Mouse (Mus musculus) ES-Bruce4 (cell line): ENCODE data around the gene Zfp819. TPM values are rescaled to one million over a fixed set of nuclear protein-coding genes. Genes with fewer than 3 reads are reported as not detected.

Source experiments
- H3K27ac ChIP-seq: 2 replicates; pipeline ENCODE4 v1.5.1; 2012; ENCODE audit warnings: low read length, inconsistent platforms; ENCODE audit not compliant: insufficient read depth
- H3K27me3 ChIP-seq: 2 replicates; pipeline ENCODE4 v1.6.1; 2012; ENCODE audit warnings: mild to moderate bottlenecking, low read length, inconsistent platforms; ENCODE audit not compliant: control insufficient read depth, poor library complexity, insufficient read depth, severe bottlenecking
- H3K36me3 ChIP-seq: 2 replicates; pipeline ENCODE4 v1.6.1; 2012; ENCODE audit warnings: inconsistent platforms, mild to moderate bottlenecking, low read length, moderate library complexity; ENCODE audit not compliant: control insufficient read depth, poor library complexity, insufficient read depth, severe bottlenecking
- H3K4me1 ChIP-seq: one replicate; pipeline ENCODE4 v1.8.1; 2011; ENCODE audit warnings: low read length; ENCODE audit not compliant: control insufficient read depth, insufficient read depth
- H3K4me3 ChIP-seq: 2 replicates; pipeline ENCODE4 v1.5.1; 2011; ENCODE audit warnings: low read depth, mild to moderate bottlenecking, low read length
- H3K9ac ChIP-seq: 2 replicates; pipeline ENCODE4 v1.6.1; 2012; ENCODE audit warnings: low read depth, mild to moderate bottlenecking, inconsistent platforms; ENCODE audit not compliant: poor library complexity, severe bottlenecking
- H3K9me3 ChIP-seq: replicated peaks from 2 replicates; pipeline ENCODE4 v1.6.1; 2012; ENCODE audit warnings: mild to moderate bottlenecking, low read length, inconsistent platforms; ENCODE audit not compliant: control insufficient read depth, poor library complexity, insufficient read depth, severe bottlenecking
- CTCF ChIP-seq: IDR thresholded peaks from one replicate; pipeline ENCODE4 v1.8.1; 2011; ENCODE audit warnings: low read depth, low read length
- EP300 ChIP-seq: IDR thresholded peaks from 2 replicates; pipeline ENCODE4 v1.6.1; 2011; ENCODE audit warnings: low read depth, low read length; ENCODE audit not compliant: insufficient read depth
- POLR2A ChIP-seq: IDR thresholded peaks from one replicate; pipeline ENCODE4 v1.8.1; 2011; ENCODE audit warnings: low read length; ENCODE audit not compliant: insufficient read depth
- polyA plus RNA-seq: library from polyadenylated mRNA; stranded (reverse); fragments of >200 nt; gene quantifications from 2 replicates; pipeline ENCODE4 v1.2.4, GENCODE M21; 2011; ENCODE audit warnings: low read depth; ENCODE audit not compliant: missing spikeins, insufficient read depth, insufficient read length

The Zfp819 gene
- polyA plus RNA-seq, 1 experiment, result 3.4 TPM

- no peak within 1 kb of the TSS for H3K27ac ChIP-seq
- TF ChIP-seq POLR2A (no peak), CTCF (no peak), EP300 (no peak)
- H3K27me3 ChIP-seq, result no peaks in the 10 kb centered on the region
- H3K36me3 ChIP-seq, result no peaks in the 10 kb centered on the region
- no peaks in the 10 kb centered on the region for H3K9me3 ChIP-seq
- H3K4me3 ChIP-seq, result no peak within 1 kb of the TSS
- H3K4me1 ChIP-seq, result no peaks in the 10 kb centered on the region
- H3K9ac ChIP-seq, result no peak within 1 kb of the TSS
Measured at GRCm38 (mm10) chr7:43634500-43634899, 27.5 kb downstream of the Zfp819 start, which contains the start of gene Ceacam18. Gene Ceacam18 (plus strand): TSS chr7:43634707.

- no peak overlapping the region for H3K9ac ChIP-seq
- H3K4me1 ChIP-seq, result no peaks in the 10 kb centered on the region
- H3K36me3 ChIP-seq, result no peaks in the 10 kb centered on the region
- H3K27ac ChIP-seq, result no peak overlapping the region
- no peaks in the 10 kb centered on the region for H3K9me3 ChIP-seq
- no peaks in the 10 kb centered on the region for H3K27me3 ChIP-seq
- no peak overlapping the region for H3K4me3 ChIP-seq
- TF ChIP-seq POLR2A (no peak), CTCF (no peak), EP300 (no peak)
Measured at GRCm38 (mm10) chr7:43636194-43636593, 29.2 kb downstream of the Zfp819 start.

- Histone ChIP-seq H3K36me3 (no peaks in the 10 kb centered on the region), H3K4me3 (no peak overlapping the region), H3K9me3 (no peaks in the 10 kb centered on the region), H3K27me3 (no peaks in the 10 kb centered on the region), H3K9ac (no peak overlapping the region), H3K27ac (no peak overlapping the region), H3K4me1 (no peaks in the 10 kb centered on the region)
- TF ChIP-seq EP300 (no peak), POLR2A (no peak), CTCF (no peak)
Measured at GRCm38 (mm10) chr7:43637118-43637517, 30.1 kb downstream of the Zfp819 start.

GRCm38 (mm10) chr7:43642587-43642986, 35.6 kb downstream of the Zfp819 start:
- no peak overlapping the region for H3K9ac ChIP-seq
- H3K36me3 ChIP-seq, result no peaks in the 10 kb centered on the region
- TF ChIP-seq POLR2A (no peak), EP300 (no peak), CTCF (no peak)
- no peaks in the 10 kb centered on the region for H3K9me3 ChIP-seq
- no peaks in the 10 kb centered on the region for H3K4me1 ChIP-seq
- no peaks in the 10 kb centered on the region for H3K27me3 ChIP-seq
- H3K27ac ChIP-seq, result no peak overlapping the region
- H3K4me3 ChIP-seq, result no peak overlapping the region

- no peaks in the 10 kb centered on the region for H3K36me3 ChIP-seq
- no peaks in the 10 kb centered on the region for H3K4me1 ChIP-seq
- H3K9me3 ChIP-seq, result no peaks in the 10 kb centered on the region
- no peak overlapping the region for H3K9ac ChIP-seq
- H3K27ac ChIP-seq, result no peak overlapping the region
- H3K27me3 ChIP-seq, result no peaks in the 10 kb centered on the region
- H3K4me3 ChIP-seq, result no peak overlapping the region
- TF ChIP-seq CTCF (no peak), POLR2A (no peak), EP300 (no peak)
Measured at GRCm38 (mm10) chr7:43643046-43643652, 36.2 kb downstream of the Zfp819 start.

GRCm38 (mm10) chr7:43652683-43653082, 45.7 kb downstream of the Zfp819 start:
- Histone ChIP-seq H3K9ac (no peak overlapping the region), H3K36me3 (no peaks in the 10 kb centered on the region), H3K4me1 (no peaks in the 10 kb centered on the region), H3K27ac (no peak overlapping the region), H3K27me3 (no peaks in the 10 kb centered on the region), H3K4me3 (no peak overlapping the region), H3K9me3 (no peaks in the 10 kb centered on the region)
- no peak for TF ChIP-seq POLR2A
- TF ChIP-seq CTCF, result no peak
- no peak for TF ChIP-seq EP300
